Mouse (Mus musculus) embryonic facial prominence, embryonic 15.5 days (tissue): ENCODE results near the gene Agbl3. TPM values are rescaled to one million over a fixed set of nuclear protein-coding genes. Genes with fewer than 3 reads are reported as not detected.

Experiments used
- ATAC-seq: fragments of 200-750 bp; cut with Nextera tagmentation; 2 replicates; pipeline ENCODE4 v1.8.0; 2017; ENCODE audit warnings: low read depth, moderate TSS enrichment; ENCODE audit not compliant: insufficient number of reproducible peaks, low FRiP score, low TSS enrichment
- H3K27ac ChIP-seq: fragments of 300-500 bp; sonication (generic); replicated peaks from 2 replicates; pipeline ENCODE4 v1.5.1; 2015; ENCODE audit warnings: mild to moderate bottlenecking, inconsistent platforms
- H3K27me3 ChIP-seq: fragments of 300-500 bp; sonication (generic); 2 replicates; pipeline ENCODE4 v1.6.1; 2015; ENCODE audit warnings: inconsistent platforms
- H3K36me3 ChIP-seq: fragments of 300-500 bp; sonication (generic); 2 replicates; pipeline ENCODE4 v1.6.1; 2015; ENCODE audit warnings: mild to moderate bottlenecking, inconsistent platforms
- H3K4me1 ChIP-seq: fragments of 300-500 bp; sonication (generic); 2 replicates; pipeline ENCODE4 v1.6.1; 2015; ENCODE audit warnings: inconsistent platforms
- H3K4me2 ChIP-seq: fragments of 300-500 bp; sonication (generic); replicated peaks from 2 replicates; pipeline ENCODE4 v1.6.1; 2015; ENCODE audit warnings: mild to moderate bottlenecking, inconsistent platforms
- H3K4me3 ChIP-seq: fragments of 300-500 bp; sonication (generic); replicated peaks from 2 replicates; pipeline ENCODE4 v1.5.1; 2015; ENCODE audit warnings: mild to moderate bottlenecking, inconsistent platforms
- H3K9ac ChIP-seq: fragments of 300-500 bp; sonication (generic); 2 replicates; pipeline ENCODE4 v1.6.1; 2015; ENCODE audit warnings: inconsistent platforms
- H3K9me3 ChIP-seq: fragments of 300-500 bp; sonication (generic); replicated peaks from 2 replicates; pipeline ENCODE4 v1.6.1; 2016; ENCODE audit warnings: inconsistent platforms
- WGBS: fragments of 180-500 bp; shearing (Covaris S2); methylation state at CpG from one replicate; pipeline ENCODE4 v1.1.7; 2015; 5-methylcytosine and 5-hydroxymethylcytosine counted together
- polyA plus RNA-seq: library from polyadenylated mRNA; unstranded; fragments of >200 nt; fragmentation: Nextera tagmentation; extraction: Ambion mirVana; gene quantifications from 2 replicates; pipeline ENCODE4 v1.2.1, GENCODE M21; 2015

Gene Agbl3
- polyA plus RNA-seq, 1 experiment from 2014 or later = 8.9 TPM

GRCm38 (mm10) chr6:34875268-34875761 lies 95.1 kb downstream of the Agbl3 start:
- Histone ChIP-seq H3K4me1 (peaks cover 64% of the 10 kb centered on the region), H3K9ac (no peak overlapping the region)

GRCm38 (mm10) chr6:34875966-34876834 lies 96.0 kb downstream of the Agbl3 start:
- Histone ChIP-seq H3K9ac (no peak overlapping the region), H3K27ac (0 out of 2 replicates have a peak overlapping the region, but pooled peaks have one; percentile 94), H3K4me3 (no peak overlapping the region), H3K4me2 (peak overlapping the region; percentile 57; the same call in 1 of the 2 replicates), H3K9me3 (no peaks in the 10 kb centered on the region), H3K4me1 (peaks cover 55% of the 10 kb centered on the region), H3K36me3 (peaks cover 11% of the 10 kb centered on the region; the same call in 1 of the 2 replicates), H3K27me3 (no peaks in the 10 kb centered on the region)
- no peak for ATAC-seq
- WGBS = 63% methylated on average over 12 of the region's 12 CpGs

More at GRCm38 (mm10) chr6:34875268-34875761, 95.1 kb downstream of the Agbl3 start:
- Histone ChIP-seq H3K27ac (no peak overlapping the region), H3K4me2 (no peak overlapping the region), H3K36me3 (0 out of 2 replicates have a peak, but pooled peaks cover 2% of the 10 kb centered on the region), H3K4me3 (no peak overlapping the region), H3K27me3 (no peaks in the 10 kb centered on the region), H3K9me3 (no peaks in the 10 kb centered on the region)
- no peak for ATAC-seq
- 75% methylated on average over 15 of the region's 15 CpGs for WGBS

- WGBS = 34% methylated on average over 2 of the region's 2 CpGs
- Histone ChIP-seq H3K9ac (peak overlapping the region; percentile 84; the same call in 1 of the 2 replicates), H3K36me3 (peaks cover 13% of the 10 kb centered on the region; the same call in 1 of the 2 replicates), H3K27ac (peak overlapping the region; percentile 94; the same call in 1 of the 2 replicates), H3K4me1 (peaks cover 52% of the 10 kb centered on the region), H3K4me2 (peak overlapping the region; percentile 57), H3K27me3 (no peaks in the 10 kb centered on the region), H3K4me3 (peak overlapping the region; percentile 69), H3K9me3 (no peaks in the 10 kb centered on the region)
- ATAC-seq = no peak
Observed at GRCm38 (mm10) chr6:34876835-34877156, 96.6 kb downstream of the Agbl3 start.

GRCm38 (mm10) chr6:34877509-34878321 lies 97.5 kb downstream of the Agbl3 start, which contains the start of gene Cyren:
Gene Cyren (minus strand): TSS chr6:34878060.
- Histone ChIP-seq H3K4me3 (peak within 1 kb of the TSS; percentile 69), H3K36me3 (peaks cover 13% of the 10 kb centered on the region; the same call in 1 of the 2 replicates), H3K27ac (peak within 1 kb of the TSS; percentile 94), H3K4me2 (peak within 1 kb of the TSS; percentile 57), H3K9ac (peak within 1 kb of the TSS; percentile 84), H3K27me3 (no peaks in the 10 kb centered on the region), H3K4me1 (peaks cover 50% of the 10 kb centered on the region), H3K9me3 (no peaks in the 10 kb centered on the region)
- under 1% methylated on average over 56 of the region's 56 CpGs for WGBS
- peak; percentile 91 for ATAC-seq

GRCm38 (mm10) chr6:34879101-34879740 lies 99.0 kb downstream of the Agbl3 start:
- H3K9ac ChIP-seq = no peak overlapping the region
- ATAC-seq = no peak
- H3K36me3 ChIP-seq = peaks cover 20% of the 10 kb centered on the region
- no peak overlapping the region for H3K4me2 ChIP-seq
- H3K27ac ChIP-seq = no peak overlapping the region; the same call in 1 of the 2 replicates
- H3K4me1 ChIP-seq = peaks cover 45% of the 10 kb centered on the region
- H3K4me3 ChIP-seq = no peak overlapping the region
- WGBS = 71% methylated on average over 16 of the region's 16 CpGs
- no peaks in the 10 kb centered on the region for H3K27me3 ChIP-seq
- no peaks in the 10 kb centered on the region for H3K9me3 ChIP-seq

- Histone ChIP-seq H3K27me3 (no peaks in the 10 kb centered on the region), H3K4me2 (no peak overlapping the region), H3K9me3 (no peaks in the 10 kb centered on the region), H3K36me3 (peaks cover 28% of the 10 kb centered on the region), H3K27ac (no peak overlapping the region), H3K9ac (no peak overlapping the region), H3K4me1 (peaks cover 38% of the 10 kb centered on the region), H3K4me3 (no peak overlapping the region)
- no peak for ATAC-seq
- 55% methylated on average over 6 of the region's 6 CpGs for WGBS
Observed at GRCm38 (mm10) chr6:34879911-34880475, 99.8 kb downstream of the Agbl3 start.

- Histone ChIP-seq H3K27ac (no peak overlapping the region), H3K4me1 (peaks cover 13% of the 10 kb centered on the region; the same call in 1 of the 2 replicates), H3K4me2 (no peak overlapping the region), H3K9me3 (no peaks in the 10 kb centered on the region), H3K36me3 (peaks cover 45% of the 10 kb centered on the region), H3K27me3 (no peaks in the 10 kb centered on the region), H3K9ac (no peak overlapping the region), H3K4me3 (no peak overlapping the region)
- ATAC-seq = no peak
- WGBS = 81% methylated on average over 7 of the region's 7 CpGs
Observed at GRCm38 (mm10) chr6:34884724-34885123, 104.5 kb downstream of the Agbl3 start.

- peaks cover 55% of the 10 kb centered on the region for H3K36me3 ChIP-seq
- ATAC-seq = peak; percentile 52; the same call in 1 of the 2 replicates
Observed at GRCm38 (mm10) chr6:34887131-34887850, 107.1 kb downstream of the Agbl3 start.

GRCm38 (mm10) chr6:34889185-34889584 lies 109.0 kb downstream of the Agbl3 start:
- H3K27me3 ChIP-seq = no peaks in the 10 kb centered on the region
- peaks cover 13% of the 10 kb centered on the region; the same call in 1 of the 2 replicates for H3K4me1 ChIP-seq
- no peak overlapping the region for H3K4me3 ChIP-seq
- no peak overlapping the region for H3K27ac ChIP-seq
- H3K9ac ChIP-seq = no peak overlapping the region
- H3K36me3 ChIP-seq = peaks cover 64% of the 10 kb centered on the region
- H3K9me3 ChIP-seq = no peaks in the 10 kb centered on the region
- ATAC-seq = no peak
- WGBS = 65% methylated on average over 4 of the region's 4 CpGs
- H3K4me2 ChIP-seq = no peak overlapping the region

More at GRCm38 (mm10) chr6:34887131-34887850, 107.1 kb downstream of the Agbl3 start:
- no peaks in the 10 kb centered on the region for H3K27me3 ChIP-seq
- H3K4me2 ChIP-seq = no peak overlapping the region
- H3K27ac ChIP-seq = peak overlapping the region; percentile 22; the same call in 1 of the 2 replicates
- H3K9ac ChIP-seq = no peak overlapping the region
- H3K9me3 ChIP-seq = no peaks in the 10 kb centered on the region
- WGBS = 47% methylated on average over 6 of the region's 6 CpGs
- peaks cover 13% of the 10 kb centered on the region; the same call in 1 of the 2 replicates for H3K4me1 ChIP-seq
- H3K4me3 ChIP-seq = no peak overlapping the region

GRCm38 (mm10) chr6:34895569-34895968 lies 115.3 kb downstream of the Agbl3 start:
- Histone ChIP-seq H3K9ac (no peak overlapping the region), H3K4me2 (no peak overlapping the region), H3K4me1 (no peaks in the 10 kb centered on the region), H3K27me3 (no peaks in the 10 kb centered on the region), H3K36me3 (peaks cover 69% of the 10 kb centered on the region), H3K9me3 (no peaks in the 10 kb centered on the region), H3K4me3 (no peak overlapping the region), H3K27ac (no peak overlapping the region)
- ATAC-seq = 0 out of 2 replicates have a peak, but pooled peaks have one; percentile 9
- 80% methylated on average over 7 of the region's 7 CpGs for WGBS
